Mouse (Mus musculus) kidney, embryonic 15.5 days (tissue): ENCODE data around the gene Dhx30. TPM values are rescaled to one million over a fixed set of nuclear protein-coding genes. Genes with fewer than 3 reads are reported as not detected.
A peak's percentile ranks its signal among the peaks of the same experiment; 100 is the strongest.

Experiments
- ATAC-seq: fragments of 200-750 bp; cut with Nextera tagmentation; replicated peaks from 2 replicates; pipeline ENCODE4 v1.8.0; 2017; ENCODE audit warnings: moderate TSS enrichment; ENCODE audit not compliant: low FRiP score
- H3K27ac ChIP-seq: fragments of 300-500 bp; sonication (generic); 2 replicates; pipeline ENCODE4 v1.5.1; 2015; ENCODE audit warnings: mild to moderate bottlenecking, inconsistent platforms
- H3K27me3 ChIP-seq: fragments of 300-500 bp; sonication (generic); 2 replicates; pipeline ENCODE4 v1.6.1; 2015; ENCODE audit warnings: inconsistent platforms
- H3K36me3 ChIP-seq: fragments of 300-500 bp; sonication (generic); 2 replicates; pipeline ENCODE4 v1.6.1; 2015; ENCODE audit warnings: inconsistent platforms
- H3K4me1 ChIP-seq: fragments of 300-500 bp; sonication (generic); 2 replicates; pipeline ENCODE4 v1.6.1; 2015; ENCODE audit warnings: inconsistent platforms
- H3K4me2 ChIP-seq: fragments of 300-500 bp; sonication (generic); 2 replicates; pipeline ENCODE4 v1.6.1; 2015; ENCODE audit warnings: moderate library complexity, mild to moderate bottlenecking, inconsistent platforms
- H3K4me3 ChIP-seq: fragments of 300-500 bp; sonication (generic); replicated peaks from 2 replicates; pipeline ENCODE4 v1.5.1; 2015; ENCODE audit warnings: mild to moderate bottlenecking, inconsistent platforms
- H3K9ac ChIP-seq: fragments of 300-500 bp; sonication (generic); 2 replicates; pipeline ENCODE4 v1.6.1; 2015; ENCODE audit warnings: mild to moderate bottlenecking, inconsistent platforms
- H3K9me3 ChIP-seq: fragments of 300-500 bp; sonication (generic); replicated peaks from 2 replicates; pipeline ENCODE4 v1.6.1; 2016; ENCODE audit warnings: inconsistent platforms
- WGBS: fragments of 180-500 bp; shearing (Covaris S2); methylation state at CpG from one replicate; pipeline ENCODE4 v1.1.7; 2015; ENCODE audit warnings: mixed read lengths; 5-methylcytosine and 5-hydroxymethylcytosine counted together
- polyA plus RNA-seq: library from polyadenylated mRNA; unstranded; fragments of >200 nt; fragmentation: Nextera tagmentation; extraction: Ambion mirVana; gene quantifications from 2 replicates; pipeline ENCODE4 v1.2.1, GENCODE M21; 2015

Dhx30 gene
- polyA plus RNA-seq, 1 experiment from 2014 or later, result 136 TPM

DNA sequence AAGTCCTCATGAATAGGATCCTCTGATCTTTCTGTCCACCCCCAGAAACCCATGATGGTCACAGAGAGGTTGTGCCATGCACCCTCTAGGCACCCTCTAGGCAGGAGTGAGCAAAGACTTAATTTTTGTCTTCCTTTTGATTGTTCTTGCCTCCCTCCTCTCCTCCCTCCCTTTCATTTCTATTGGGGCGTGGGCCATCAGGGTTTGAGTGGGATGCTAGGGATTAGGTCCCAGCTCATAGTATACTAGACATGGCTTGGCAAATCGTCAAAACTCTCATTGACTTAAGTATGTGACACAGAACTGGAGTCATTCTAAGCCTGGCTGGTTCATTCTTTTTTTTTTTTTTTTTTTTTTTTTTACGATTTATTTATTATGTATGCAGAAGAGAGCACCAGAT, 62.8 kb downstream of the Dhx30 start:
- WGBS, result 65% methylated on average over 3 of the region's 3 CpGs
- H3K27ac ChIP-seq, result no peak overlapping the region
- no peak overlapping the region for H3K9ac ChIP-seq
- no peak for ATAC-seq
- no peaks in the 10 kb centered on the region for H3K27me3 ChIP-seq
- 0 out of 2 replicates have a peak, but pooled peaks cover 6% of the 10 kb centered on the region for H3K36me3 ChIP-seq
- H3K4me2 ChIP-seq, result no peak overlapping the region
- peaks cover 31% of the 10 kb centered on the region for H3K4me1 ChIP-seq
- no peaks in the 10 kb centered on the region for H3K9me3 ChIP-seq
- H3K4me3 ChIP-seq, result no peak overlapping the region

DNA sequence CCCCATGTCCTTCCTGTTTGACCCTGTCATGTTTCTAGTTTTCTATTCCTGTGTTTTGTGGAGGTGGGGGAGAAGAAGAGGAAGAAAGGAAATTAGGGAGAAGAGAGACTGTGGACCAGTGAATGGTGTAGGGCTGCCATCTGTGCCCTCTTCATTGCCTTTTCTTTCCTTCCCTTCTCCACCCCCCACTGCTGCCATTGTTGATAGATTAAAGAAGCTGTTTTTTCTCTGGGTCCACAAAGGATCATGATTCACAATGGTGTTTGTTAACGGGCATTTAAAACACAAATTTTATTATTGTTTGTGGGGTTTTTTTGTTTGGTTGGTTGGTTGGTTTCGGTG, 63.6 kb downstream of the Dhx30 start:
- ATAC-seq, result no peak
- H3K36me3 ChIP-seq, result 0 out of 2 replicates have a peak, but pooled peaks cover 6% of the 10 kb centered on the region

DNA sequence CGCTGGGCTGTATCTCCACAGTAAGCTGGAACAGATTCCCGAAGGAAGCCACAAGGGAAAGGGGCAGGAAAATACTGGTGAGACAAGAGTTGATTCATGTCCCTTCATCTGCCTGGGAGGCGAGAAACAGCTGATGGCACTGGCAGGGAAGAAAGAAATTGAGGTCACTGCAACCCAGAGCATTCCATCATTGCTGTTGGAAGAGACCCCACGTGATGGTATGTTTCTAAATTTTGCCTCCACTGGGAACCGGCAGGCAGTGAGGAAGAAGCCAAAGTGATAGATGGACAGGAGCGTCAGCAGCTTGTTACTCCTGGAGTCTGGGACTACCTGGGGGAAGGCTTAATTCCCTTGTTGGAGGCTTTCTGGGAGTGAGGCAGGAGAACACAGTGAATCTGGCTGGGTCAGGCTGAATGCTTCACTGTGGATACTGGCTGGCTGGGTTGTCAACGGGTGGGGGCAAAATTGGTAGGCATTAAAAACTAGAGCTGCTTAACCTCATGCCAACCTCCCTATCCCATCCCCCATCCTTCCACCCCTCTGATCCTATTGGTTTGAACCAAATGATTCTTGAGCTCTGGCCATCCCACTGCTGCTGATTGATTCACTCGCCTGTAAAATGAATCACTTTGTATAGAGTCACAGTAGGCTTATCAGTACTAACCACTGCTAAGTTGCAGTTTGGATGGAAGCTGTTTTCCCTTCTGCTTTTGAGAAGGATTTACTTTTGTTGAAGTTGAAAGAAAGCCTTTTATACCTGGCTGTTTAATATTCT, 64.1 kb downstream of the Dhx30 start:
- 0 out of 2 replicates have a peak, but pooled peaks cover 6% of the 10 kb centered on the region for H3K36me3 ChIP-seq
- H3K9me3 ChIP-seq, result no peaks in the 10 kb centered on the region
- H3K4me3 ChIP-seq, result no peak overlapping the region
- ATAC-seq, result no peak
- no peak overlapping the region for H3K4me2 ChIP-seq
- 0 out of 2 replicates have a peak overlapping the region, but pooled peaks have one; percentile 7 for H3K27ac ChIP-seq
- peaks cover 28% of the 10 kb centered on the region for H3K4me1 ChIP-seq
- no peak overlapping the region for H3K9ac ChIP-seq
- no peaks in the 10 kb centered on the region for H3K27me3 ChIP-seq
- WGBS, result 49% methylated on average over 8 of the region's 8 CpGs

More for the DNA sequence above, 63.6 kb downstream of the Dhx30 start:
- Histone ChIP-seq H3K27me3 (no peaks in the 10 kb centered on the region), H3K27ac (no peak overlapping the region), H3K4me3 (no peak overlapping the region), H3K9me3 (no peaks in the 10 kb centered on the region), H3K9ac (no peak overlapping the region), H3K4me1 (peaks cover 31% of the 10 kb centered on the region), H3K4me2 (no peak overlapping the region)
- 82% methylated on average over 2 of the region's 2 CpGs for WGBS

DNA sequence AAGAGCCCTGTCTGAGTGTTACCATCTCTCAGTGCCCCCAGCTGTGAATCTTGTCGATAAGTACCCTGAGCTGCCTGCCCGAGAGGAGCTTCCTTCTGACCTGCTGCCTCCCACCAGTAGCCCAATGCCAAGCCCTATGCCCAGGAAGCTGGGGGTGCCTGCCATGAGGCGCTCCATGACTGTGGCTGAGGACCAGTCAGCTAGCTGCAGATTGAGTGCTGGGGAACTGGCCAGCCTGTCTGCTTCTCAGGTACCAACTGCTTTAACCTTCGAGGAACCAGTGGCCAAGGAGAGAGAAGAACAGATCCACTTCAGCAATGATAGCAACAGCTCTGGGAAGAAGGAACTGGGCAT, 64.7 kb downstream of the Dhx30 start:
- Histone ChIP-seq H3K4me2 (no peak overlapping the region), H3K9me3 (no peaks in the 10 kb centered on the region), H3K9ac (no peak overlapping the region), H3K4me3 (no peak overlapping the region), H3K4me1 (peaks cover 32% of the 10 kb centered on the region), H3K36me3 (0 out of 2 replicates have a peak, but pooled peaks cover 6% of the 10 kb centered on the region), H3K27ac (0 out of 2 replicates have a peak overlapping the region, but pooled peaks have one; percentile 51), H3K27me3 (no peaks in the 10 kb centered on the region)
- WGBS, result 76% methylated on average over 4 of the region's 4 CpGs
- no peak for ATAC-seq

DNA sequence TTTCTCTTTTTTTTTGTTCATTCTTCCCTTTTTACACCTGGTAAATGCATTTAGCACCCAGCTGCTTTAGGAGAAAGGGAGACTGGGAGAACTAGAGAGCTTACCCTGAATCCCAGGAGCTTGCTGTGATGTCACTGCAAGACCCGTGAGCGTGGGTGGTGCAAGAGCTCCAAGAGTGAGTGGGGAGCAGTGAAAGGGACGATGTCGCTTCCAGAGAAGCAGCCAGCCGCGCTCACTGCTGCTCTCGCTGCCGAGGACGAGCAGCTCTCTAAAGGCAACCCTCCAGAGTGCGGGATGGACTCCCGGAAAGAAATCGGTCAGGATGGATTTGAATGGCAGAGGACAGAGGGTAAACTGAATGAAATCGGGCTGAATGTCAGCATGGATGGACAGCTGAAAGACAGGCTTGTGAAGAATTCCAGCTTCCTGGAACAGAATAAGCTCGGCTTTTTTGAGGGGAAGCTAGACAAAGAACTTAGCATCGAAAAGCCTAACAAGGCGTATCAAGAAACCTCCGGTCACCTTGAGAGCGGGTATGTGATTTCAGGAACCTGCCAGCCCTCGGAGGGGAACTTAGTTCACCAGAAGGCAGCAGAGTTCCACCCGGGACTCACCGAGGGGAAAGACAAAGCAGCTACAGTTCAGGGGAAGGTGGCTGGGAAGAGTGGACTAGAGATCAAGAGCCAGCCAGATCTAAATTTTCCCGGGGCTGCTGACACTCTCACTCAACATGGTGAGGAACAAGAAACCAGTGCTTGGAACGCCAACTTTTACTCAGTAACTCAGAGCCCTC, 65.6 kb downstream of the Dhx30 start:
- no peak overlapping the region for H3K9ac ChIP-seq
- no peak overlapping the region for H3K4me3 ChIP-seq
- no peak overlapping the region for H3K4me2 ChIP-seq
- peaks cover 30% of the 10 kb centered on the region for H3K4me1 ChIP-seq
- H3K9me3 ChIP-seq, result no peaks in the 10 kb centered on the region
- H3K36me3 ChIP-seq, result 0 out of 2 replicates have a peak, but pooled peaks cover 6% of the 10 kb centered on the region
- H3K27me3 ChIP-seq, result no peaks in the 10 kb centered on the region
- 55% methylated on average over 23 of the region's 23 CpGs for WGBS
- ATAC-seq, result no peak
- H3K27ac ChIP-seq, result peak overlapping the region; percentile 51

DNA sequence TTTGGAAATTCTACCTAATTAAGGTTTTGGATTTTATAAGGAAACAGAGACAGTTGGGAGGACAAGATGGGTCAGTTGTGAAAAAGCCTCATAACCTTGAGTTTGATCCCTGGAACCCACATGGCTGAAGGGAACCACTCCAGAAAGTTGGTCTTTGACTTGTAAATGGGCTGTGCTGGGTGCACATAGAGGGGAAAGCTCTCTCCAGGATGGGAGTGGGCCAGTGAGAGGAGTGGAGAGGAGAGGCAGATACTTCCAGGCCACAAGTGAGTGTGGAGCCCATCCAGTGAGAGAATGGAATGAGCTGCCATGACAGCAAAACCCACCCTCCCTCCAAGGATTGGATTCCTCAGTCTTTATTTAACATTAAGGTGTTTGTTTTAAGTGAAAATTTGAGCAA, 66.4 kb downstream of the Dhx30 start:
- Histone ChIP-seq H3K27me3 (no peaks in the 10 kb centered on the region), H3K9me3 (no peaks in the 10 kb centered on the region), H3K27ac (no peak overlapping the region), H3K4me3 (no peak overlapping the region), H3K36me3 (0 out of 2 replicates have a peak, but pooled peaks cover 6% of the 10 kb centered on the region), H3K4me2 (no peak overlapping the region), H3K9ac (no peak overlapping the region), H3K4me1 (peaks cover 28% of the 10 kb centered on the region)
- ATAC-seq, result no peak

DNA sequence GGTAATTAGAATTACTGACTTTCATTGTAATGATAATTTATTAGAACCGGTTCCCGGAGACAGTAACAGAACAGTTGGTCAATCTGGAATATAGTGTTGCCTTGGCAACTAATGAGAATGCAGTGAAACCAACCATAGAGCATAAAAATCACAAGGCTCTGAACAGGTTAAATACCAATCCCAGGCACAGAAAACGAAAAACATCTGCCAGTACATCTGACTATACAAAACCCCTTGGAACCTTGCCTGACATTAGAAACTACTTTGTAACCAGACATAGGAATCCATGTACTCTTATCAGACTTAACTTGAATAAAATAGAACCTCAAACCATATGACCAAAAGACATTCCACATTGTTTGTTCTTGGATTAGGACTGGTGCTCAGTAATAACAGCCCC, 69.8 kb downstream of the Dhx30 start:
- Histone ChIP-seq H3K4me3 (no peak overlapping the region), H3K36me3 (peaks cover 15% of the 10 kb centered on the region; the same call in 1 of the 2 replicates), H3K9ac (no peak overlapping the region), H3K4me1 (peaks cover 18% of the 10 kb centered on the region), H3K27me3 (no peaks in the 10 kb centered on the region), H3K9me3 (no peaks in the 10 kb centered on the region), H3K27ac (no peak overlapping the region), H3K4me2 (no peak overlapping the region)
- ATAC-seq, result no peak
- 37% methylated on average over 3 of the region's 3 CpGs for WGBS

DNA sequence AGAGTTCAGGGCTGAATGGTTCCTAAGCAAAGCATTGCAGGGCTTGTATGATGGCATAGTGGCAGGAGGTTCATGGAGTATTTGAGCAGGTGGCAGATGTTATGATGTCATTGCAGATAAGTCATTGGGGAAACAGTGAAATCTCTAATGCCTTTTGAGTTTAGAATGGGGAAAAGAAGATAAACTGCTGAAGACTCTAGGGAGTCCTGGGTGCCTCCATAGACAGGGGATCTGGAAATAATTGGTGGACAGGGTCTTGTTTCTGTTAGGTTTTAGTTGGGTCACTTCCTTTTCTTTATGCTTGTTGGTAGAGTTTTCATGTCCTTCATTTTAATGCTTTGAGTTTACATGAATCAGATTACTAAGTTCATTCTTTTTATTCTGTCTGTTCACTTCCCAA, 70.4 kb downstream of the Dhx30 start:
- Histone ChIP-seq H3K9ac (no peak overlapping the region), H3K27me3 (no peaks in the 10 kb centered on the region), H3K4me3 (no peak overlapping the region), H3K27ac (no peak overlapping the region), H3K4me2 (no peak overlapping the region), H3K4me1 (peaks cover 12% of the 10 kb centered on the region), H3K9me3 (no peaks in the 10 kb centered on the region), H3K36me3 (peaks cover 14% of the 10 kb centered on the region; the same call in 1 of the 2 replicates)
- no peak for ATAC-seq

DNA sequence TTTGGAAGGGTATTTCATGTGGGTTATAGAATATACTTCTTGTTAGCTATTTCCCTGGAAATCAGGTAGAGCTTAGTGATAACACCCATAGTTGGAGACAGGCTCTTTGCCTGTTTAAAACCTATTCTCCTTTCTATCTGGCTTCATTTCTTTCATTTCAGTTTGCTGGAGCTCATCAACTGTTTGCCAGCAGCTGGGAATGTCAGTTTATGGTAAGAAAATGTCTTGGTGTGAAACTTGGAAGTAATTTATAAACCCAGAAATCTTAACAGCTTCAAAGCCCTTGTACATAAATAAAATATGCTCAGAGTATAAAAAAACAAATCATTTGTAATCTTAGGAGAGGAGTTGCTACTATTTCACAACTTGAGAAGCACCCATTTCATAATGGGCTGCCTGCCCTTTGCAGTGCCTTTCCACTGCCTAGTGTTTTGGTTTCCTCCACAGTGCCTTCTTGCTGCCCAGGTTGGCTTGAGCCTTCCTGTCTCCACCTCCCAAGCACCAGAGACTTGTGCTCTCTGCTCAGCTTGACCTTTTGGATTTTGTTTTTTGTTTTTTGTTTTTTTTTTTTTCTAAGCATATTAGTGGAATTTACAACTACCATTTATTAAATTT, 71.8 kb downstream of the Dhx30 start:
- no peak for ATAC-seq
- Histone ChIP-seq H3K4me3 (no peak overlapping the region), H3K27me3 (no peaks in the 10 kb centered on the region), H3K9ac (no peak overlapping the region), H3K4me2 (no peak overlapping the region), H3K27ac (no peak overlapping the region), H3K9me3 (no peaks in the 10 kb centered on the region), H3K36me3 (peaks cover 14% of the 10 kb centered on the region; the same call in 1 of the 2 replicates), H3K4me1 (0 out of 2 replicates have a peak, but pooled peaks cover 6% of the 10 kb centered on the region)

DNA sequence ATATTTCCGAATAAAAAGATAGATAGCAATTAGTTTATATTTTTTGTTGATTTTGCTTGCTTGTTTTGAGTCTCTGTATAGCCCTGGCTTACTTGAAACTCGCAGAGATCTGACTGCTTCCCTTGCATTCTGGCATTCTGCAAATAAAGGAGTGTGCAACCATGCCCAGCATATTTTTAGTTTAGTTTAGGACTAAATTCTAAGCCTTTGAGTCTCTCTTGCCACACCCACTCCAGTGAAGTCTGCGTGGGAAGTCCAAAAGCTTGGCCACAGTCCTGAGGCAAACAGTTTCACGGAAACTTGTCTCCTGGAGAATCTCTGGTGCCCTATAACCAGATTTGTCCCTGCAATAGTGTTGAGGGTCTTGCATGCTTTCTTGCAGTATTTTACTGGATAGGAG, 73.3 kb downstream of the Dhx30 start:
- H3K9me3 ChIP-seq, result no peaks in the 10 kb centered on the region
- no peak overlapping the region for H3K27ac ChIP-seq
- 96% methylated on average over 4 of the region's 4 CpGs for WGBS
- no peak for ATAC-seq
- no peak overlapping the region for H3K4me3 ChIP-seq
- H3K9ac ChIP-seq, result no peak overlapping the region
- H3K4me1 ChIP-seq, result 0 out of 2 replicates have a peak, but pooled peaks cover 6% of the 10 kb centered on the region
- no peak overlapping the region for H3K4me2 ChIP-seq
- peaks cover 24% of the 10 kb centered on the region for H3K36me3 ChIP-seq
- no peaks in the 10 kb centered on the region for H3K27me3 ChIP-seq

DNA sequence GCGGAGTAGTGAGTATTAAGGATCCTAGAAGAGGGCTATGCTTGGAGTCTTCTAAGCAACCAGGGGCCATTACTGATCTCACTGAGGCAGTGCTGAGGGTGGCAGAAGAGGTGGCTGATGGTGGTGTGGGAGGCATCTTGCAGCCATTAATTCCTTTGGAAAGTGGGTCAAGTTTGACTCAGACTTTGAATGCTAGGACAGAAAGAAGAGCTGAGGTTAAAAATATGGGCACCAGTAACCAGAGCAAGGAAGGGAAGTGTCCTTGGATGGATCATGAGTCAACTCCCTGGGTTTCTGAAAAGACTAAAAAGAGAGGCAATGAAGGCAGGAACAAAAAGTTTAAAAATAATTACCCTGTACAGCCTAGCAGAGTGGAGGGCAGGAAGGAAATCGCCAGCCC, 79.1 kb downstream of the Dhx30 start:
- no peaks in the 10 kb centered on the region for H3K9me3 ChIP-seq
- H3K27ac ChIP-seq, result no peak overlapping the region
- no peaks in the 10 kb centered on the region for H3K27me3 ChIP-seq
- no peak overlapping the region for H3K4me3 ChIP-seq
- H3K36me3 ChIP-seq, result peaks cover 61% of the 10 kb centered on the region
- 97% methylated on average over 2 of the region's 2 CpGs for WGBS
- no peak overlapping the region for H3K4me2 ChIP-seq
- no peaks in the 10 kb centered on the region for H3K4me1 ChIP-seq
- ATAC-seq, result no peak
- H3K9ac ChIP-seq, result no peak overlapping the region

DNA sequence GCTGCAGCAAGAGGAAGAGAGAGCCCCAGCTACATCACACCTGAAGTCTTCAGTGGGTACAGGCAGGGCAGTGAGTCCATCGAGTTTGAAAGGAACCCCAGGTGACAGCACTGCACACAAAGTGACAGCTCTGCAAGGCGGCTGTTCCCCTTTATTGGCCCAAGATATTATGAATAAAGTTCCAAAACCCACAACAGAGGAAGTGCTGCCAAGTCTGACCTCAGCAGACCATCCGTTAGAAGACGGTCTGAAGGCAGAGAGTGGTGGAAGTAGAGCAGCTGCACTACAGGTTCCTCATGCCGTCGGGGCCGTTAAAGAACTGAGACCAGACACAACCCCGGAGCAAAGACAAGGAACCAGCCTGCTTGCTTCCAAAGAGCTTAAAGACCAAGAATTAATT, 79.7 kb downstream of the Dhx30 start:
- H3K4me2 ChIP-seq, result no peak overlapping the region
- 85% methylated on average over 8 of the region's 8 CpGs for WGBS
- ATAC-seq, result no peak
- peaks cover 60% of the 10 kb centered on the region for H3K36me3 ChIP-seq
- no peaks in the 10 kb centered on the region for H3K27me3 ChIP-seq
- no peaks in the 10 kb centered on the region for H3K4me1 ChIP-seq
- H3K27ac ChIP-seq, result no peak overlapping the region
- no peak overlapping the region for H3K4me3 ChIP-seq
- no peak overlapping the region for H3K9ac ChIP-seq
- H3K9me3 ChIP-seq, result no peaks in the 10 kb centered on the region
